Mouse (Mus musculus): Measurements from ENCODE around the gene Fgfr2. TPM values are rescaled to one million over a fixed set of nuclear protein-coding genes. Genes with fewer than 3 reads are reported as not detected.

The Fgfr2 gene
- polyA plus RNA-seq, 1 experiment = 14.8 TPM

- Histone ChIP-seq H3K4me1 (ENCODE audit: control insufficient read depth, insufficient read depth, low read length) (peaks cover 25% of the 10 kb centered on the region), H3K27me3 (replicated peaks; ENCODE audit: control insufficient read depth, insufficient read depth, low read length) (no peaks in the 10 kb centered on the region), H3K4me3 (ENCODE audit: insufficient read depth, low read depth, low read length) (no peak overlapping the region), H3K27ac (ENCODE audit: insufficient read depth, low read depth, low read length) (no peak overlapping the region), H3K36me3 (ENCODE audit: control insufficient read depth, insufficient read depth, low read length) (no peaks in the 10 kb centered on the region)
- no peak for TF ChIP-seq CTCF (conservative IDR thresholded peaks at IDR 0.05; ENCODE audit: insufficient read depth, insufficient read length, low read depth, low read length)
- TF ChIP-seq POLR2A (IDR thresholded peaks at IDR 0.05; ENCODE audit: low read depth, low read length) = no peak
- no peak for DNase-seq
- 85% methylated on average over 4 of the region's 4 CpGs for WGBS
These were observed 2486.2 kb downstream of the Fgfr2 start for GRCm38 (mm10) chr7:130636902-130637301.

DNA sequence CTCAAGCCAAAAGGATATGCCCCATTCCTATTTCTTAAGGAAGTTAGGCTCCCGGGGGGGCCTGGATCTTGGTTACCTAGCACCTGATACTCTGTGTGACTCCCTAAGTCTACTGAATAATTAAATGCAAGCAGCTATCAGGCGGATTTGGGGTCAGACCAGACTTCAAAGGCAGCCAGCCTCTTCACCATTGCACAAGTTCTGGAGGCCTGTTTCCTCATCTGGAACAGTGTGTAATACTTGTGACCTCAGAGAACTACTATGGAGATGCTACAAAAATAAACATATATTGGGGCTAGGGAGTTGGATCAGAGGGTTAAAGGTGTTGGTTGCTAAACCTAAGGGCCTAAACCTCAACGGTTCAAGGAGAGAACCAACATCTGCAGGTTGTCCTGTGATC is 2486.9 kb downstream of the Fgfr2 start:
- H3K36me3 ChIP-seq (ENCODE audit: control insufficient read depth, insufficient read depth, low read length) = no peaks in the 10 kb centered on the region
- no peak overlapping the region for H3K4me3 ChIP-seq (ENCODE audit: insufficient read depth, low read depth, low read length)
- WGBS = 73% methylated on average over 3 of the region's 3 CpGs
- H3K27ac ChIP-seq (ENCODE audit: insufficient read depth, low read depth, low read length) = no peak overlapping the region
- no peak for TF ChIP-seq CTCF (conservative IDR thresholded peaks at IDR 0.05; ENCODE audit: insufficient read depth, insufficient read length, low read depth, low read length)
- TF ChIP-seq POLR2A (IDR thresholded peaks at IDR 0.05; ENCODE audit: low read depth, low read length) = no peak
- no peak for DNase-seq
- H3K27me3 ChIP-seq (replicated peaks; ENCODE audit: control insufficient read depth, insufficient read depth, low read length) = no peaks in the 10 kb centered on the region
- peaks cover 28% of the 10 kb centered on the region for H3K4me1 ChIP-seq (ENCODE audit: control insufficient read depth, insufficient read depth, low read length)

GRCm38 (mm10) chr7:130635212-130635611 is 2487.9 kb downstream of the Fgfr2 start:
- WGBS = 51% methylated on average over 7 of the region's 7 CpGs
- TF ChIP-seq CTCF (conservative IDR thresholded peaks at IDR 0.05; ENCODE audit: insufficient read depth, insufficient read length, low read depth, low read length) = no peak
- no peak for TF ChIP-seq POLR2A (IDR thresholded peaks at IDR 0.05; ENCODE audit: low read depth, low read length)
- no peaks in the 10 kb centered on the region for H3K36me3 ChIP-seq (ENCODE audit: control insufficient read depth, insufficient read depth, low read length)
- no peaks in the 10 kb centered on the region for H3K27me3 ChIP-seq (replicated peaks; ENCODE audit: control insufficient read depth, insufficient read depth, low read length)
- peaks cover 31% of the 10 kb centered on the region for H3K4me1 ChIP-seq (ENCODE audit: control insufficient read depth, insufficient read depth, low read length)
- DNase-seq = no peak
- peak overlapping the region; percentile 29; the same call in 1 of the 2 replicates for H3K27ac ChIP-seq (ENCODE audit: insufficient read depth, low read depth, low read length)
- H3K4me3 ChIP-seq (ENCODE audit: insufficient read depth, low read depth, low read length) = no peak overlapping the region

GRCm38 (mm10) chr7:130634259-130634871 is 2488.8 kb downstream of the Fgfr2 start:
- Histone ChIP-seq H3K27me3 (replicated peaks; ENCODE audit: control insufficient read depth, insufficient read depth, low read length) (no peaks in the 10 kb centered on the region), H3K27ac (ENCODE audit: insufficient read depth, low read depth, low read length) (peak overlapping the region; percentile 58), H3K4me1 (ENCODE audit: control insufficient read depth, insufficient read depth, low read length) (peaks cover 31% of the 10 kb centered on the region), H3K36me3 (ENCODE audit: control insufficient read depth, insufficient read depth, low read length) (no peaks in the 10 kb centered on the region), H3K4me3 (ENCODE audit: insufficient read depth, low read depth, low read length) (no peak overlapping the region)
- WGBS = 43% methylated on average over 4 of the region's 4 CpGs
- peak; percentile 86 for DNase-seq
- TF ChIP-seq POLR2A (IDR thresholded peaks at IDR 0.05; ENCODE audit: low read depth, low read length) = no peak
- no peak for TF ChIP-seq CTCF (conservative IDR thresholded peaks at IDR 0.05; ENCODE audit: insufficient read depth, insufficient read length, low read depth, low read length)

GRCm38 (mm10) chr7:130632379-130632732 is 2490.8 kb downstream of the Fgfr2 start:
- peak overlapping the region; percentile 62; the same call in 1 of the 2 replicates for H3K27ac ChIP-seq (ENCODE audit: insufficient read depth, low read depth, low read length)
- no peaks in the 10 kb centered on the region for H3K27me3 ChIP-seq (replicated peaks; ENCODE audit: control insufficient read depth, insufficient read depth, low read length)
- WGBS = 67% methylated on average over 5 of the region's 5 CpGs
- H3K4me3 ChIP-seq (ENCODE audit: insufficient read depth, low read depth, low read length) = no peak overlapping the region
- TF ChIP-seq POLR2A (IDR thresholded peaks at IDR 0.05; ENCODE audit: low read depth, low read length) = no peak
- TF ChIP-seq CTCF (conservative IDR thresholded peaks at IDR 0.05; ENCODE audit: insufficient read depth, insufficient read length, low read depth, low read length) = no peak
- no peaks in the 10 kb centered on the region for H3K36me3 ChIP-seq (ENCODE audit: control insufficient read depth, insufficient read depth, low read length)
- no peak for DNase-seq
- H3K4me1 ChIP-seq (ENCODE audit: control insufficient read depth, insufficient read depth, low read length) = peaks cover 31% of the 10 kb centered on the region

- Histone ChIP-seq H3K27me3 (replicated peaks; ENCODE audit: control insufficient read depth, insufficient read depth, low read length) (no peaks in the 10 kb centered on the region), H3K27ac (ENCODE audit: insufficient read depth, low read depth, low read length) (peak overlapping the region; percentile 62), H3K36me3 (ENCODE audit: control insufficient read depth, insufficient read depth, low read length) (no peaks in the 10 kb centered on the region), H3K4me1 (ENCODE audit: control insufficient read depth, insufficient read depth, low read length) (peaks cover 31% of the 10 kb centered on the region), H3K4me3 (ENCODE audit: insufficient read depth, low read depth, low read length) (no peak overlapping the region)
- TF ChIP-seq POLR2A (IDR thresholded peaks at IDR 0.05; ENCODE audit: low read depth, low read length) (no peak), CTCF (conservative IDR thresholded peaks at IDR 0.05; ENCODE audit: insufficient read depth, insufficient read length, low read depth, low read length) (0 out of 2 replicates have a peak, but pooled peaks have one; percentile 10)
- peak; percentile 80 for DNase-seq
- 24% methylated on average over 22 of the region's 22 CpGs for whole genome bisulfite sequencing
These were observed 2491.4 kb downstream of the Fgfr2 start for GRCm38 (mm10) chr7:130631553-130632378.

GRCm38 (mm10) chr7:130630956-130631355 is 2492.2 kb downstream of the Fgfr2 start:
- TF ChIP-seq POLR2A (IDR thresholded peaks at IDR 0.05; ENCODE audit: low read depth, low read length) (no peak), CTCF (conservative IDR thresholded peaks at IDR 0.05; ENCODE audit: insufficient read depth, insufficient read length, low read depth, low read length) (no peak)
- no peak overlapping the region for H3K4me3 ChIP-seq (ENCODE audit: insufficient read depth, low read depth, low read length)
- no peaks in the 10 kb centered on the region for H3K36me3 ChIP-seq (ENCODE audit: control insufficient read depth, insufficient read depth, low read length)
- no peaks in the 10 kb centered on the region for H3K27me3 ChIP-seq (replicated peaks; ENCODE audit: control insufficient read depth, insufficient read depth, low read length)
- H3K4me1 ChIP-seq (ENCODE audit: control insufficient read depth, insufficient read depth, low read length) = peaks cover 29% of the 10 kb centered on the region
- peak overlapping the region; percentile 62; the same call in 1 of the 2 replicates for H3K27ac ChIP-seq (ENCODE audit: insufficient read depth, low read depth, low read length)
- no peak for DNase-seq
- WGBS = 97% methylated on average over 3 of the region's 3 CpGs

All from kidney, adult 2 months (tissue).